Mouse (Mus musculus) stomach, embryonic 15.5 days (tissue): Measurements from ENCODE around the gene Tfb2m. TPM values are rescaled to one million over a fixed set of nuclear protein-coding genes. Genes with fewer than 3 reads are reported as not detected.

Source experiments
- ATAC-seq: fragments of 200-750 bp; cut with Nextera tagmentation; 2 replicates; pipeline ENCODE4 v1.8.0; 2017; ENCODE audit warnings: low read depth, moderate number of reproducible peaks, moderate TSS enrichment; ENCODE audit not compliant: insufficient read depth, low FRiP score
- H3K27ac ChIP-seq: fragments of 300-500 bp; sonication (generic); 2 replicates; pipeline ENCODE4 v1.5.1; 2015; ENCODE audit warnings: mild to moderate bottlenecking, inconsistent platforms
- H3K27me3 ChIP-seq: fragments of 300-500 bp; sonication (generic); replicated peaks from 2 replicates; pipeline ENCODE4 v1.6.1; 2015; ENCODE audit warnings: inconsistent platforms
- H3K36me3 ChIP-seq: fragments of 300-500 bp; sonication (generic); 2 replicates; pipeline ENCODE4 v1.6.1; 2015; ENCODE audit warnings: inconsistent platforms
- H3K4me1 ChIP-seq: fragments of 300-500 bp; sonication (generic); 2 replicates; pipeline ENCODE4 v1.6.1; 2015; ENCODE audit warnings: inconsistent platforms
- H3K4me2 ChIP-seq: fragments of 300-500 bp; sonication (generic); 2 replicates; pipeline ENCODE4 v1.6.1; 2015; ENCODE audit warnings: mild to moderate bottlenecking, inconsistent platforms
- H3K4me3 ChIP-seq: fragments of 300-500 bp; sonication (generic); replicated peaks from 2 replicates; pipeline ENCODE4 v1.5.1; 2015; ENCODE audit warnings: inconsistent platforms
- H3K9ac ChIP-seq: fragments of 300-500 bp; sonication (generic); 2 replicates; pipeline ENCODE4 v1.6.1; 2015; ENCODE audit warnings: inconsistent platforms
- H3K9me3 ChIP-seq: fragments of 300-500 bp; sonication (generic); 2 replicates; pipeline ENCODE4 v1.6.1; 2016; ENCODE audit warnings: inconsistent platforms
- WGBS: fragments of 180-500 bp; shearing (Covaris S2); methylation state at CpG from one replicate; pipeline ENCODE4 v1.1.7; 2015; 5-methylcytosine and 5-hydroxymethylcytosine counted together
- polyA plus RNA-seq: library from polyadenylated mRNA; unstranded; fragments of >200 nt; fragmentation: Nextera tagmentation; extraction: Ambion mirVana; gene quantifications from 2 replicates; pipeline ENCODE4 v1.2.1, GENCODE M21; 2015

Gene Tfb2m
- polyA plus RNA-seq, 1 experiment from 2014 or later = 26.8 TPM

DNA sequence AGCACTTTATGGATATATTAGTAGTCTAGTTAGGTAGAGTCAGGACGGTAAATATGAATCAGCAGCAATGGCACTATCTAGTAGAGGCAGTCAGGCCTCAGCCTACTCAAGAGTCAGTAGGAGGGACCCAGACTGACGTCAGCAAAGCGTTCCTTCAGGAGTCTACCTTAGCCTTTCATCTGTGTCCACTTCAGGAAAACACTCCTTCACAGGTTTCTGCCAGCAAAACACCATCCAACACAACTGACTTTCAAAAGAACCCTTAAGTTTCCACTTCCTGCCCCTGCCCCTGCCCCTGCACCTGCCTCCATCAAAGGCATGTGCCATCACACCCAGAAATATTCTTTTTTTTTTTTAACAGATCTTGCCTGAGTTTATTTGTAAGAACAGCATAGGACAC is 26.2 kb downstream of the Tfb2m start:
- 77% methylated on average over 3 of the region's 3 CpGs for WGBS
- H3K4me2 ChIP-seq = no peak overlapping the region
- no peaks in the 10 kb centered on the region for H3K27me3 ChIP-seq
- no peak for ATAC-seq
- H3K4me1 ChIP-seq = peaks cover 5% of the 10 kb centered on the region; the same call in 1 of the 2 replicates
- H3K36me3 ChIP-seq = no peaks in the 10 kb centered on the region
- no peak overlapping the region for H3K4me3 ChIP-seq
- no peak overlapping the region for H3K9ac ChIP-seq
- no peaks in the 10 kb centered on the region for H3K9me3 ChIP-seq
- H3K27ac ChIP-seq = no peak overlapping the region

GRCm38 (mm10) chr1:179517713-179518465 is 28.2 kb downstream of the Tfb2m start, which contains the start of gene Smyd3:
Smyd3 (minus strand) TSS chr1:179518041.
- Histone ChIP-seq H3K9ac (peak within 1 kb of the TSS; percentile 65), H3K4me3 (peak within 1 kb of the TSS; percentile 83), H3K9me3 (no peaks in the 10 kb centered on the region), H3K27ac (peak within 1 kb of the TSS; percentile 69), H3K4me2 (peak within 1 kb of the TSS; percentile 94), H3K27me3 (no peaks in the 10 kb centered on the region), H3K4me1 (peaks cover 5% of the 10 kb centered on the region; the same call in 1 of the 2 replicates), H3K36me3 (no peaks in the 10 kb centered on the region)
- WGBS = 6% methylated on average over 39 of the region's 39 CpGs
- peak; percentile 86 for ATAC-seq

- H3K27ac ChIP-seq = peak overlapping the region; percentile 69
- peak overlapping the region; percentile 94 for H3K4me2 ChIP-seq
- peak; percentile 72 for ATAC-seq
- H3K27me3 ChIP-seq = no peaks in the 10 kb centered on the region
- no peaks in the 10 kb centered on the region for H3K9me3 ChIP-seq
- under 1% methylated on average over 21 of the region's 21 CpGs for WGBS
- H3K4me3 ChIP-seq = peak overlapping the region; percentile 83
- peaks cover 5% of the 10 kb centered on the region; the same call in 1 of the 2 replicates for H3K4me1 ChIP-seq
- H3K9ac ChIP-seq = peak overlapping the region; percentile 65
- no peaks in the 10 kb centered on the region for H3K36me3 ChIP-seq
Observed at GRCm38 (mm10) chr1:179516941-179517712, 28.9 kb downstream of the Tfb2m start.

- H3K4me1 ChIP-seq = peaks cover 5% of the 10 kb centered on the region; the same call in 1 of the 2 replicates
- H3K4me2 ChIP-seq = no peak overlapping the region
- 69% methylated on average over 7 of the region's 7 CpGs for WGBS
- H3K36me3 ChIP-seq = no peaks in the 10 kb centered on the region
- no peak overlapping the region for H3K4me3 ChIP-seq
- H3K27ac ChIP-seq = no peak overlapping the region
- H3K9me3 ChIP-seq = no peaks in the 10 kb centered on the region
- H3K9ac ChIP-seq = no peak overlapping the region
- ATAC-seq = no peak
- no peaks in the 10 kb centered on the region for H3K27me3 ChIP-seq
Observed at GRCm38 (mm10) chr1:179511895-179512294, 34.2 kb downstream of the Tfb2m start.

DNA sequence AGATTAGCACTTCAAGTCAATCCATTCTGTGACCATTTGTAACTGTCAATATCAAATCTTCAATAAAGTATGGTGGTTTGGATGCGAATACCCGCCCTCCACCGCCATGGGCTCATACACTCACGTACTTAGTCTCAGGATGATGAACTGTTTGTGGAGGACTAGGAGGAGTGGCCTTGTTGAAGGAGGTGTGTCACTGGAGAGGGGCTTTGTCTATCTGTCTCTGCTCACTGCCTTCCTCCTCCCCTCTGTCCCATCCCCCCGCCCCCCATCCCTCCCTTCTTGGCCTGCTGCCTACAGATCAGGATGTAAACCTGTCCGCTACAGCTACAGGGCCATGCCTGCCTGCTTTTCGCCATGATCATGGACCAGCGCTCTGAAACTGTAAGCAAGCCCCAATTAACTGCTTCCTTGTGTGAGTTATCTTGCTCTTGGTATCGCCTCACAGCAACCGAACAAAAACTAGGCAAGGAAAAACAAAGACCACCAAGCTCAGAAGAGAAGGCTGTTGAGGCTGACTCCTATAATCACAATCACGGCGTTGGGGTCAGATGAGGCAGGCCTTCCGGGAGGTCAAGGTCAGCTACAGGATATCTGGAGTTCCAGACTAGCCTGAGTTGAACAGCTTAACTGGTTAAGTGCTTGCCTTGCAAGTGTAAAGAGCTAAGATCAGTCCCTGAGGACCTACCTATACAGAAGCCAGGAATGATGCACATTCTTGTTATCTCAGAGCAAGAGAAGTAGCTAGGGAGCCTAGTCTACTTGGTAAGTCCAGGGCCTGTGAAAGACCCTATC is 35.3 kb downstream of the Tfb2m start:
- Histone ChIP-seq H3K4me3 (no peak overlapping the region), H3K9ac (no peak overlapping the region), H3K36me3 (no peaks in the 10 kb centered on the region), H3K27ac (no peak overlapping the region), H3K4me1 (no peaks in the 10 kb centered on the region), H3K4me2 (no peak overlapping the region), H3K9me3 (no peaks in the 10 kb centered on the region), H3K27me3 (no peaks in the 10 kb centered on the region)
- WGBS = 88% methylated on average over 13 of the region's 13 CpGs
- no peak for ATAC-seq

- H3K27me3 ChIP-seq = no peaks in the 10 kb centered on the region
- no peaks in the 10 kb centered on the region for H3K36me3 ChIP-seq
- no peak overlapping the region for H3K4me2 ChIP-seq
- ATAC-seq = peak; percentile 44; the same call in 1 of the 2 replicates
- 54% methylated on average over 9 of the region's 9 CpGs for WGBS
- no peak overlapping the region for H3K4me3 ChIP-seq
- no peaks in the 10 kb centered on the region for H3K9me3 ChIP-seq
- no peak overlapping the region for H3K9ac ChIP-seq
- H3K27ac ChIP-seq = no peak overlapping the region
- no peaks in the 10 kb centered on the region for H3K4me1 ChIP-seq
Observed at GRCm38 (mm10) chr1:179506530-179507315, 39.3 kb downstream of the Tfb2m start.

DNA sequence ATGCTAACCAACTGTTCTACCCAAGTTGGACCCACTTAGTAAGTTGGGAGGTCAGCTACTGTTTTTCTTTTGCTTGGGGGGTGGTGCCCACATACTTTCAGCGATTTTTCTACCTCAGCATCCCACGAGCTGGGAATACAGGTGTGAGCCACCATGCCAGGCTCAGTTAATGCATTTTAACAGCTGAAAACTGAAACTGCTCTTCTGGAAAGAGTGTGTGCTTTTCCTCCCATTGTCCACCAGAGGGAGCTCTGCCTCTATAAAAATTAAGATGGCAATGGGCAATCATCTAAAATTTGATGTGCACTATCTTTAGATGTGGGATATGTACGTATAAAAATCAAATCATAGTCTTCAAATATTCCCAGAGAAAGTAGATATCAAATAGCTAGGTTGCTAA is 43.5 kb downstream of the Tfb2m start:
- no peaks in the 10 kb centered on the region for H3K4me1 ChIP-seq
- no peak overlapping the region for H3K4me2 ChIP-seq
- H3K27me3 ChIP-seq = no peaks in the 10 kb centered on the region
- no peak overlapping the region for H3K4me3 ChIP-seq
- H3K9ac ChIP-seq = no peak overlapping the region
- no peaks in the 10 kb centered on the region for H3K36me3 ChIP-seq
- no peak overlapping the region for H3K27ac ChIP-seq
- 15% methylated on average over 3 of the region's 3 CpGs for WGBS
- no peaks in the 10 kb centered on the region for H3K9me3 ChIP-seq
- no peak for ATAC-seq

DNA sequence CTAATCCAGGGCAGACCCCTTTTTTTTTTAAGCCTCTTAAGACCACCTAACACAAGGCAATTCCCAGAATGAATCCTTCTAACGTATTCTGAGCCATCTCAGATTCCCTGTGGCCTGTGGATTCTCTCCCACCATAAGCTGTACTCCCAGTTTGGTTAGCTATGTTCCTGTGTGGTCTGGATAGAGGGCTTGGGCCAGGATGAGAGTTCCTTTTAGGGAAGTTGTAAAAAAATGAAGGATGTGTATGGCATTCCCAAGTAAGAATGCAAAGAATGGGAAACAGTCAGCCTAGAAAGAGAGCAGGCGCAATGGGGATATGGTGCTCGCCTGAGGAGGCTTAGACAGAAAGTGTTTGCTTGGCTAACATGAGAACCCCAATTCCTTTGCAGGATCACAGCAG is 46.8 kb downstream of the Tfb2m start:
- peak; percentile 47 for ATAC-seq
- WGBS = 44% methylated on average over 3 of the region's 3 CpGs
- Histone ChIP-seq H3K4me3 (no peak overlapping the region), H3K9ac (no peak overlapping the region), H3K36me3 (no peaks in the 10 kb centered on the region), H3K27me3 (no peaks in the 10 kb centered on the region), H3K27ac (peak overlapping the region; percentile 38; the same call in 1 of the 2 replicates), H3K9me3 (no peaks in the 10 kb centered on the region), H3K4me1 (no peaks in the 10 kb centered on the region), H3K4me2 (no peak overlapping the region)

DNA sequence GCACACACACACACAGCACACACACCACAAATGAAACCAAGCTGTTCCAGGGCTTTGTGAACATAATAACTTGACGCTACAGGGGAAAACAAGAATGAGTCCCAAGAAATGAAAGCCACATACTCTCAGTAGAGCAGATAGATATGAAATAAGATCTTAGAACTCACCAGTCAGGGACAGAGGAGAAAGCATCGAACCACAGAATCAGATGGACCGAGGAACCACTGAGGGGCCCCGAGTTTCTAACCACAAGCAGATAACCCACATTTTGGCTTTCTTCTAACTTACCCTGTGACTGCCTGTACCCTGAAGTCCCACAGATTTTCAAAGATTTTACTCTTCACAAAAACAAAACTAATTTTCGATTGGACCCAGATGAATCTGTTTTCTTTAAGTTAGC is 53.2 kb downstream of the Tfb2m start:
- ATAC-seq = no peak
- Histone ChIP-seq H3K27ac (no peak overlapping the region), H3K36me3 (no peaks in the 10 kb centered on the region), H3K9me3 (no peaks in the 10 kb centered on the region), H3K27me3 (no peaks in the 10 kb centered on the region), H3K4me2 (no peak overlapping the region), H3K4me1 (no peaks in the 10 kb centered on the region), H3K4me3 (no peak overlapping the region), H3K9ac (no peak overlapping the region)
- WGBS = 72% methylated on average over 5 of the region's 5 CpGs

DNA sequence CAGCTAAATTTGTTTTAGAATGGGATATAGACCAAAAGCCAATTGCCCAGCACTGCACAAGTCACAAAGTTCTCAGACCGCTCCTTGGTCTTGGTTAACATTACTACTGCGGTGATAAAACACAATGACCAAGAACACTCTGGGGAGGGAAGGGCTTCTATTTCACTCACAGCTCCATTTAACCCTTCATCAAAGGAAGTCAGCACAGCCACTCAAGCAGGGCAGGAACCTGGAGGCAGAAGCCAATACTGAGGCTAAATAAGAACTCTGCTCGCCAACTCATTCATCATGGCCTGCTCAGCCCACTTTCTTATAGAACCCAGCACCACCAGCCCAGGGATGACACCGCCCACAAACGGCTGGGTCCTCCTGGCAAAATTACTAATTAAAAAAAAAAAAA is 57.5 kb downstream of the Tfb2m start:
- H3K36me3 ChIP-seq = no peaks in the 10 kb centered on the region
- WGBS = 90% methylated on average over 5 of the region's 5 CpGs
- no peaks in the 10 kb centered on the region for H3K4me1 ChIP-seq
- H3K27me3 ChIP-seq = no peaks in the 10 kb centered on the region
- no peak overlapping the region for H3K9ac ChIP-seq
- H3K27ac ChIP-seq = no peak overlapping the region
- no peaks in the 10 kb centered on the region for H3K9me3 ChIP-seq
- no peak overlapping the region for H3K4me2 ChIP-seq
- no peak for ATAC-seq
- H3K4me3 ChIP-seq = no peak overlapping the region

DNA sequence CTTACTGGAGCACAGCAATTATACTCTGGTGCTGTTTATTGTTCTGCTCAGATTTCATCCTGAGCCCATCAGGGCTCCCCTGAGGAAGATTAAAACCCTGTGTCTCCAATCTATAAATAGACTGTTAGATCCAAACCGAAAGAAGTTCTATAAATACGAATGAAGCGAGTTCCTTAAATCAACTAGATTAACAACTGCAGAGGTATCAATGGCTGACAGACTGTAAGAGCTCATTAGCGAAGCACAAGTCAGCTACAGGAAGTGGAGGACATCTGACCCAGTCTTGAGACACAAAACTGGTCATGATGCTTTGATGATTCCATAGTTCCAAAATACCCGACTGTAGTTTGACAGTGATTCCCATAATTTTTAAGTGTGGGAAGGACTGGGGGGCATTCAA is 58.1 kb downstream of the Tfb2m start:
- no peak for ATAC-seq
- Histone ChIP-seq H3K4me2 (no peak overlapping the region), H3K36me3 (no peaks in the 10 kb centered on the region), H3K9me3 (no peaks in the 10 kb centered on the region), H3K9ac (no peak overlapping the region), H3K27me3 (no peaks in the 10 kb centered on the region), H3K4me3 (no peak overlapping the region), H3K4me1 (no peaks in the 10 kb centered on the region), H3K27ac (no peak overlapping the region)
- WGBS = 52% methylated on average over 5 of the region's 5 CpGs
